Comparison of ENCODE assay signal across 11 mouse cellular contexts in genomic region chr13:58066081-58066495, GRCm38 (mm10). TPM values are rescaled to one million over a fixed set of nuclear protein-coding genes. Genes with fewer than 3 reads are reported as not detected.
A peak's percentile ranks its signal among the peaks of the same experiment; 100 is the strongest.
DNase-seq lines count a peak whose midpoint lies in the region; ATAC-seq and TF ChIP-seq lines count a peak whose summit lies in the region.
"Had no signal": no experiment of that assay in that cellular context is flagged by ENCODE, and none has a peak within 500 bp of the region (broad histone marks: within the 10 kb centered on the region; RNA-seq: fewer than 3 reads in every experiment).

No protein-coding gene starts in this region.

- TF ChIP-seq CTCF in left cerebral cortex, adult 2 months (IDR thresholded peaks at IDR 0.05), result no peak

- 63% methylated on average over 13 of the region's 13 CpGs for WGBS in heart, embryonic 15.5 days
- WGBS in limb, embryonic 15.5 days, result 34% methylated on average over 13 of the region's 13 CpGs

- ATAC-seq in heart, embryonic 15.5 days (replicated peaks; ENCODE audit: insufficient number of reproducible peaks, insufficient read depth, low FRiP score, low read depth), result 0 out of 2 replicates have a peak, but pooled peaks have one; percentile 5
- ATAC-seq in limb, embryonic 15.5 days (ENCODE audit: insufficient number of reproducible peaks, low FRiP score, low TSS enrichment, low read depth), result no peak

- peaks cover 4% of the 10 kb centered on the region; the same call in 1 of the 2 replicates for H3K36me3 ChIP-seq in heart, embryonic 15.5 days
- peaks cover 6% of the 10 kb centered on the region; the same call in 1 of the 2 replicates for H3K36me3 ChIP-seq in limb, embryonic 15.5 days
- H3K36me3 ChIP-seq: neural tube, embryonic 12.5 days had no signal

- no peaks in the 10 kb centered on the region for H3K9me3 ChIP-seq in heart, embryonic 15.5 days (replicated peaks)
- H3K9me3 ChIP-seq in limb, embryonic 15.5 days, result no peaks in the 10 kb centered on the region
- H3K9me3 ChIP-seq: neural tube, embryonic 12.5 days had no signal

- H3K9ac ChIP-seq in heart, embryonic 15.5 days, result no peak overlapping the region
- H3K9ac ChIP-seq in limb, embryonic 15.5 days, result no peak overlapping the region
- H3K9ac ChIP-seq: liver, embryonic 14.5 days; neural tube, embryonic 12.5 days had no signal

- H3K4me3 ChIP-seq in left cerebral cortex, adult 2 months, result no peak overlapping the region
- no peak overlapping the region for H3K4me3 ChIP-seq in heart, embryonic 15.5 days
- no peak overlapping the region for H3K4me3 ChIP-seq in limb, embryonic 15.5 days
- H3K4me3 ChIP-seq: neural tube, embryonic 12.5 days had no signal

- H3K4me1 ChIP-seq in heart, embryonic 15.5 days (replicated peaks), result peaks cover 46% of the 10 kb centered on the region
- H3K4me1 ChIP-seq in limb, embryonic 15.5 days, result peaks cover 48% of the 10 kb centered on the region

- H3K4me2 ChIP-seq in heart, embryonic 15.5 days, result peak overlapping the region; percentile 42; the same call in 1 of the 2 replicates
- peak overlapping the region; percentile 1; the same call in 1 of the 2 replicates for H3K4me2 ChIP-seq in limb, embryonic 15.5 days
- H3K4me2 ChIP-seq: neural tube, embryonic 12.5 days had no signal

- peak overlapping the region; percentile 81 for H3K27ac ChIP-seq in left cerebral cortex, adult 2 months
- H3K27ac ChIP-seq in heart, embryonic 15.5 days, result peak overlapping the region; percentile 89
- peak overlapping the region; percentile 74; the same call in 1 of the 2 replicates for H3K27ac ChIP-seq in limb, embryonic 15.5 days
- H3K27ac ChIP-seq: liver, embryonic 14.5 days; neural tube, embryonic 12.5 days had no signal

- intact Hi-C loops in left cerebral cortex, adult 2 months (cut with DNase I), result no loop called here

- no peak for DNase-seq in left cerebral cortex, adult 2 months (ENCODE audit: extremely low spot score in 1 of 2, low spot score in 2 of 2)
- no peak for DNase-seq in left cerebral cortex, adult 8-10 months (ENCODE audit: low spot score in 2 of 2)
- DNase-seq in adrenal gland, postnatal 25 days, result peak; percentile 49
- no peak for DNase-seq in retina, embryonic 14.5 days (ENCODE audit: low spot score)
- no peak for DNase-seq in B cell, adult 2 months
- DNase-seq: cerebellum, postnatal 10 days; gastrocnemius, postnatal 36 days had no signal

- no peaks in the 10 kb centered on the region for H3K27me3 ChIP-seq in heart, embryonic 15.5 days
- no peaks in the 10 kb centered on the region for H3K27me3 ChIP-seq in limb, embryonic 15.5 days
- H3K27me3 ChIP-seq: neural tube, embryonic 12.5 days had no signal

RNA-seq across cellular contexts. Expression of gene Klhl3, which starts 47.3 kb away (rescaled TPM):
- 10 to 100 TPM; 32.6 to 36.9 TPM for total RNA-seq in left cerebral cortex, adult 2 months (2021)
- total RNA-seq in left cerebral cortex, adult 8-10 months (2022), result 10 to 100 TPM; 24.6 to 30.1 (median 26.5) TPM
- 1.5 and 3.2 TPM in 2 replicates for total RNA-seq in adrenal gland, postnatal 25 days (2021)
- 7.1 and 7.2 TPM in 2 replicates for polyA plus RNA-seq in heart, embryonic 15.5 days (2015; fragmentation: Nextera tagmentation; extraction: Ambion mirVana)
- 2.8 and 3.7 TPM in 2 replicates for polyA plus RNA-seq in limb, embryonic 15.5 days (2015; fragmentation: Nextera tagmentation; extraction: Ambion mirVana)
